In the genomic region with DNA sequence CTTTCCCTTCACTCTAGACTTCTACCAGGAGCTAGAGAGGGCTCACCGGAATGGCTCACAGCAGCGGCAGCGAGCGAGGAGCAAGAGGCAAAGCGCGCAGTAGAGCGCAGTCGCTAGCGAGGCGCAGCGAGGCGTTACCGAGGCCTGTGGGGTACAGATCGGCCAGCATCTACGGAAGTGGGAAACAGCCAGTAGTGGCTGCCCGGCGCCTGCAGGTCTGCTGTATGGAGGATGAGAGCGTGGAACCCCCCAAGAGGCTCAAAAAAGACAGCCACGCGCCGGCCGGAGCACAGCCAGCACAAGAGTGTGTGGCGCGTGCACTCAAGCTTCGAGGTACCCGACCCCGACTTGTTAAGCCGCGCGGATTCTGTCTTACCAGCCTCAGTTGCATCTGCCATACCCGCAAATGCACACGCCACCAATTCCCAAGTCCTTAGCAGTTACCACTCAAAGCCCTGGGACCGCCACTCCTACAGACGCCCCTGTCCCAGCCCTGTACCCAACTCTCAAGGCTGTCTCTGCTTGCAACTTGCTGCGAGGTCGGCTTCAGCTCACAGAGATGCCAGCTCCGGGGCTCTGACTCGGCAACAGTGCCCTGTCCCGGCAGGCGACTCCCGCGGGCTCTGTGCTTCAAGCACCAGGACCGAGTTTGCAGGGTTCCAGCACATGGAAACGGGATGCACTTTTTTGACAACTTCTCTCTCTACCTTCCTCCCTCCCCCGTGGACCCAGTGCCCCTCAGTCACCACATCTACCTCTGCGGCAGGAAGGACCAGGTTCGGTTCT, we compare ENCODE assay signal across 8 mouse cellular contexts. TPM values are rescaled to one million over a fixed set of nuclear protein-coding genes. Genes with fewer than 3 reads are reported as not detected.
DNase-seq lines count a peak whose midpoint lies in the region; ATAC-seq lines count a peak whose summit lies in the region.

No protein-coding gene starts in this region.

- ATAC-seq in liver, embryonic 11.5 days (replicated peaks; ENCODE audit: low FRiP score): 0 out of 2 replicates have a peak, but pooled peaks have one; percentile 30
- peak; percentile 61 for ATAC-seq in hindbrain, embryonic 12.5 days (ENCODE audit: low FRiP score)
- no peak for ATAC-seq in liver, embryonic 13.5 days (ENCODE audit: low read depth)

- H3K36me3 ChIP-seq in liver, embryonic 11.5 days (ENCODE audit: control insufficient read depth, insufficient read depth, low read length): no peaks in the 10 kb centered on the region
- no peaks in the 10 kb centered on the region for H3K36me3 ChIP-seq in embryonic facial prominence, embryonic 10.5 days (replicated peaks)
- H3K36me3 ChIP-seq in hindbrain, embryonic 12.5 days: no peaks in the 10 kb centered on the region
- no peaks in the 10 kb centered on the region for H3K36me3 ChIP-seq in liver, embryonic 13.5 days

- 1% methylated on average over 47 of the region's 47 CpGs for WGBS in liver, embryonic 11.5 days
- under 1% methylated on average over 47 of the region's 47 CpGs for WGBS in embryonic facial prominence, embryonic 10.5 days
- under 1% methylated on average over 47 of the region's 47 CpGs for WGBS in hindbrain, embryonic 12.5 days
- WGBS in liver, embryonic 13.5 days (ENCODE audit: insufficient replicate concordance): 2% methylated on average over 47 of the region's 47 CpGs

- H3K9ac ChIP-seq in liver, embryonic 11.5 days (ENCODE audit: low read depth, low read length): no peak overlapping the region
- peak overlapping the region; percentile 64 for H3K9ac ChIP-seq in hindbrain, embryonic 12.5 days
- no peak overlapping the region for H3K9ac ChIP-seq in liver, embryonic 13.5 days

- peak; percentile 45 for DNase-seq in liver, embryonic 11.5 days (ENCODE audit: low spot score)
- no peak for DNase-seq in liver
- DNase-seq in embryonic facial prominence, embryonic 10.5 days (ENCODE audit: low spot score): peak; percentile 68
- no peak for DNase-seq in liver, embryonic 13.5 days
- peak; percentile 51 to 56 for DNase-seq in right cerebral cortex, postnatal 10 days (ENCODE audit: low spot score in 2 of 2)
- DNase-seq in yolk sac, embryonic 10.5 days (ENCODE audit: low spot score): no peak
- no peak for DNase-seq in spleen, postnatal 10 days (ENCODE audit: low spot score in 2 of 2)

- no peaks in the 10 kb centered on the region for H3K4me1 ChIP-seq in liver, embryonic 11.5 days (replicated peaks; ENCODE audit: control insufficient read depth, insufficient read depth, low read length)
- H3K4me1 ChIP-seq in embryonic facial prominence, embryonic 10.5 days: peaks cover 32% of the 10 kb centered on the region
- peaks cover 23% of the 10 kb centered on the region for H3K4me1 ChIP-seq in hindbrain, embryonic 12.5 days
- no peaks in the 10 kb centered on the region for H3K4me1 ChIP-seq in liver, embryonic 13.5 days (replicated peaks)

- H3K27me3 ChIP-seq in liver, embryonic 11.5 days (replicated peaks; ENCODE audit: control insufficient read depth, insufficient read depth, low read length): peaks cover 42% of the 10 kb centered on the region
- peaks cover 83% of the 10 kb centered on the region for H3K27me3 ChIP-seq in embryonic facial prominence, embryonic 10.5 days (replicated peaks; ENCODE audit: low read depth, poor library complexity, severe bottlenecking)
- H3K27me3 ChIP-seq in hindbrain, embryonic 12.5 days: peaks cover 50% of the 10 kb centered on the region
- peaks cover 47% of the 10 kb centered on the region for H3K27me3 ChIP-seq in liver, embryonic 13.5 days

- H3K4me3 ChIP-seq in liver, embryonic 11.5 days (ENCODE audit: low read depth, low read length): peak overlapping the region; percentile 32
- peak overlapping the region; percentile 68 for H3K4me3 ChIP-seq in embryonic facial prominence, embryonic 10.5 days
- H3K4me3 ChIP-seq in hindbrain, embryonic 12.5 days: peak overlapping the region; percentile 57
- peak overlapping the region; percentile 25 for H3K4me3 ChIP-seq in liver, embryonic 13.5 days (replicated peaks)

- no peak overlapping the region for H3K27ac ChIP-seq in liver, embryonic 11.5 days (ENCODE audit: low read depth, low read length)
- peak overlapping the region; percentile 72 for H3K27ac ChIP-seq in embryonic facial prominence, embryonic 10.5 days (replicated peaks)
- H3K27ac ChIP-seq in hindbrain, embryonic 12.5 days: no peak overlapping the region
- no peak overlapping the region for H3K27ac ChIP-seq in liver, embryonic 13.5 days

- no peaks in the 10 kb centered on the region for H3K9me3 ChIP-seq in liver, embryonic 11.5 days (ENCODE audit: control insufficient read depth, low read length)
- no peaks in the 10 kb centered on the region for H3K9me3 ChIP-seq in embryonic facial prominence, embryonic 10.5 days
- no peaks in the 10 kb centered on the region for H3K9me3 ChIP-seq in hindbrain, embryonic 12.5 days (replicated peaks)
- no peaks in the 10 kb centered on the region for H3K9me3 ChIP-seq in liver, embryonic 13.5 days (replicated peaks)

- H3K4me2 ChIP-seq in liver, embryonic 11.5 days: peak overlapping the region; percentile 65
- peak overlapping the region; percentile 98 for H3K4me2 ChIP-seq in hindbrain, embryonic 12.5 days (replicated peaks)
- peak overlapping the region; percentile 55 for H3K4me2 ChIP-seq in liver, embryonic 13.5 days

RNA-seq across cellular contexts. Expression of a gene that starts 0.7 kb away (rescaled TPM):
- 0.13 and 0.38 TPM in 2 replicates for polyA plus RNA-seq in liver, embryonic 11.5 days (2014; fragmentation: Nextera tagmentation; extraction: Ambion mirVana)
- polyA plus RNA-seq in embryonic facial prominence, embryonic 10.5 days (2016; fragmentation: Nextera tagmentation; extraction: Ambion mirVana): 0.64 and 0.75 TPM in 2 replicates
- polyA plus RNA-seq in hindbrain, embryonic 12.5 days (2016; fragmentation: Nextera tagmentation; extraction: Ambion mirVana): 1.4 and 1.5 TPM in 2 replicates
- 0.13 TPM in 1 of 2 replicates, not detected in the other for polyA plus RNA-seq in liver, embryonic 13.5 days (2015; fragmentation: Nextera tagmentation; extraction: Ambion mirVana)

Comparison
In these comparisons a context has a peak if more than half of its experiments do, and no peak if none do; other contexts are left out.
1. DNase-seq: peak in liver, embryonic 11.5 days (single experiment), embryonic facial prominence, embryonic 10.5 days (single experiment) and right cerebral cortex, postnatal 10 days (2 of 2); none in liver (single experiment), liver, embryonic 13.5 days (single experiment), yolk sac, embryonic 10.5 days (single experiment) and spleen, postnatal 10 days (0 of 2).
2. Peak in every context shown above with its lines, with median percentiles within 50 percentile points of each other: H3K4me2 ChIP-seq and H3K4me3 ChIP-seq.